Mouse (Mus musculus) CH12.LX (cell line): ENCODE measurements around the gene Gm17332.
"Not testable (repeated sequence)": the region's sequence is repeated elsewhere in the genome, so short reads cannot be mapped to it uniquely, and the experiment has no call there.

Source experiments
- BHLHE40 ChIP-seq: IDR thresholded peaks from 2 replicates; pipeline ENCODE4 v1.6.1; 2011; ENCODE audit warnings: mild to moderate bottlenecking, low read depth, low read length, improper control_type of control experiment
- CHD1 ChIP-seq: IDR thresholded peaks from 2 replicates; pipeline ENCODE4 v1.6.1; 2012; ENCODE audit warnings: low read depth, low read length, improper control_type of control experiment, inconsistent platforms
- CTCF ChIP-seq, 2 experiments: IDR thresholded peaks in 1 of 2; conservative IDR thresholded peaks in 1 of 2; 2 replicates each; pipeline ENCODE4 v1.5.1; 2011 to 2012; ENCODE audit warnings: low read depth in 2 of 2, low read length in 2 of 2, improper control_type of control experiment in 1 of 2, inconsistent platforms in 1 of 2, mild to moderate bottlenecking in 1 of 2, moderate library complexity in 1 of 2
- GABPA ChIP-seq: IDR thresholded peaks from 2 replicates; pipeline ENCODE4 v1.6.1; 2012; ENCODE audit warnings: low read depth, low read length, improper control_type of control experiment, inconsistent platforms; ENCODE audit not compliant: insufficient replicate concordance
- JUND ChIP-seq: conservative IDR thresholded peaks from 2 replicates; pipeline ENCODE4 v1.6.1; 2011; ENCODE audit warnings: low read depth, low read length, improper control_type of control experiment
- MAZ ChIP-seq: IDR thresholded peaks from 2 replicates; pipeline ENCODE4 v1.6.1; 2012; ENCODE audit warnings: low read depth, mild to moderate bottlenecking, inconsistent platforms, low read length, improper control_type of control experiment, moderate library complexity
- MYC ChIP-seq: IDR thresholded peaks from 2 replicates; pipeline ENCODE4 v1.6.1; 2011; ENCODE audit warnings: low read depth, mild to moderate bottlenecking, improper control_type of control experiment, low read length
- POLR2A ChIP-seq: IDR thresholded peaks from 2 replicates; pipeline ENCODE4 v1.6.1; 2011; ENCODE audit warnings: low read depth, mild to moderate bottlenecking, improper control_type of control experiment, low read length
- POLR2AphosphoS2 ChIP-seq: IDR thresholded peaks from 2 replicates; pipeline ENCODE4 v1.6.1; 2011; ENCODE audit warnings: low read depth, low read length, improper control_type of control experiment
- USF2 ChIP-seq: conservative IDR thresholded peaks from 2 replicates; pipeline ENCODE4 v1.6.1; 2011; ENCODE audit warnings: low read depth, low read length, improper control_type of control experiment
- ZNF384 ChIP-seq: IDR thresholded peaks from 2 replicates; pipeline ENCODE4 v1.6.1; 2012; ENCODE audit warnings: low read depth, low read length, improper control_type of control experiment, inconsistent platforms

- TF ChIP-seq POLR2A; CTCF (conservative IDR thresholded peaks at IDR 0.05 in 1 of 2, IDR thresholded peaks at IDR 0.05 in 1 of 2; ENCODE audit: low read depth in 2 of 2, low read length in 2 of 2); JUND; ZNF384; CHD1; MYC; MAZ; USF2; GABPA; POLR2AphosphoS2; BHLHE40: not testable (repeated sequence)
Measured at GRCm38 (mm10) chr11:31134824-31135223, 47.4 kb downstream of the Gm17332 start.
